Mouse (Mus musculus): ENCODE data around the gene Cyp1a1. TPM values are rescaled to one million over a fixed set of nuclear protein-coding genes. Genes with fewer than 3 reads are reported as not detected.
A peak's percentile ranks its signal among the peaks of the same experiment; 100 is the strongest.
"Not testable (repeated sequence)": the region's sequence is repeated elsewhere in the genome, so short reads cannot be mapped to it uniquely, and the experiment has no call there.

Cyp1a1 gene
- total RNA-seq, 4 experiments from 2014 or later, result 0.12 to 0.36 (median 0.32) TPM; not detected in 1

- DNase-seq (ENCODE audit: low spot score in 2 of 2), result no peak
These were observed 10.9 kb downstream of the Cyp1a1 start for GRCm38 (mm10) chr9:57698466-57699150.

- no peak for DNase-seq (ENCODE audit: low spot score in 2 of 2)
These were observed 18.8 kb downstream of the Cyp1a1 start for GRCm38 (mm10) chr9:57706496-57706895.

GRCm38 (mm10) chr9:57708068-57708719 lies 20.5 kb downstream of the Cyp1a1 start, which contains the start of gene Edc3:
Gene Edc3 (plus strand): TSS chr9:57708540.
- DNase-seq (ENCODE audit: low spot score in 2 of 2), result peak; percentile 72 to 81

GRCm38 (mm10) chr9:57708720-57709274 lies 21.1 kb downstream of the Cyp1a1 start:
- DNase-seq (ENCODE audit: low spot score in 2 of 2), result peak in 1 of 2 experiments; percentile 37

GRCm38 (mm10) chr9:57710214-57710613 lies 22.5 kb downstream of the Cyp1a1 start:
- not testable (repeated sequence) for DNase-seq (ENCODE audit: low spot score in 2 of 2)

- no peak for DNase-seq (ENCODE audit: low spot score in 2 of 2)
These were observed 24.5 kb downstream of the Cyp1a1 start for GRCm38 (mm10) chr9:57712194-57712593.

- no peak for DNase-seq (ENCODE audit: low spot score in 2 of 2)
These were observed 30.7 kb downstream of the Cyp1a1 start for GRCm38 (mm10) chr9:57718408-57718807.

- no peak for DNase-seq (ENCODE audit: low spot score in 2 of 2)
These were observed 33.0 kb downstream of the Cyp1a1 start for GRCm38 (mm10) chr9:57720736-57721135.

GRCm38 (mm10) chr9:57722371-57722770 lies 34.6 kb downstream of the Cyp1a1 start:
- DNase-seq (ENCODE audit: low spot score in 2 of 2), result no peak

- peak; percentile 41 to 52 for DNase-seq (ENCODE audit: low spot score in 2 of 2)
These were observed 35.6 kb downstream of the Cyp1a1 start for GRCm38 (mm10) chr9:57723315-57723715.

- no peak for DNase-seq (ENCODE audit: low spot score in 2 of 2)
These were observed 36.1 kb downstream of the Cyp1a1 start for GRCm38 (mm10) chr9:57723796-57724195.

- no peak for DNase-seq (ENCODE audit: low spot score in 2 of 2)
These were observed 37.0 kb downstream of the Cyp1a1 start for GRCm38 (mm10) chr9:57724701-57725100.

- DNase-seq (ENCODE audit: low spot score in 2 of 2), result no peak
These were observed 40.6 kb downstream of the Cyp1a1 start for GRCm38 (mm10) chr9:57728312-57728711.

- DNase-seq (ENCODE audit: low spot score in 2 of 2), result no peak
These were observed 45.9 kb downstream of the Cyp1a1 start for GRCm38 (mm10) chr9:57733606-57734005.

GRCm38 (mm10) chr9:57739863-57740262 lies 52.1 kb downstream of the Cyp1a1 start:
- no peak for DNase-seq (ENCODE audit: low spot score in 2 of 2)

- DNase-seq (ENCODE audit: low spot score in 2 of 2), result no peak
These were observed 56.8 kb downstream of the Cyp1a1 start for GRCm38 (mm10) chr9:57744462-57745091.

- no peak for DNase-seq (ENCODE audit: low spot score in 2 of 2)
These were observed 59.3 kb downstream of the Cyp1a1 start for GRCm38 (mm10) chr9:57747067-57747466.

GRCm38 (mm10) chr9:57748137-57748536 lies 60.4 kb downstream of the Cyp1a1 start:
- no peak for DNase-seq (ENCODE audit: low spot score in 2 of 2)

GRCm38 (mm10) chr9:57748831-57749230 lies 61.1 kb downstream of the Cyp1a1 start:
- no peak for DNase-seq (ENCODE audit: low spot score in 2 of 2)

- DNase-seq (ENCODE audit: low spot score in 2 of 2), result no peak
These were observed 63.2 kb downstream of the Cyp1a1 start for GRCm38 (mm10) chr9:57750901-57751300.

Measured in layer of hippocampus, adult 8-10 months (tissue).